Mouse (Mus musculus): Measurements from ENCODE around the gene Foxd1.
A peak's percentile ranks its signal among the peaks of the same experiment; 100 is the strongest.

Gene Foxd1

DNA sequence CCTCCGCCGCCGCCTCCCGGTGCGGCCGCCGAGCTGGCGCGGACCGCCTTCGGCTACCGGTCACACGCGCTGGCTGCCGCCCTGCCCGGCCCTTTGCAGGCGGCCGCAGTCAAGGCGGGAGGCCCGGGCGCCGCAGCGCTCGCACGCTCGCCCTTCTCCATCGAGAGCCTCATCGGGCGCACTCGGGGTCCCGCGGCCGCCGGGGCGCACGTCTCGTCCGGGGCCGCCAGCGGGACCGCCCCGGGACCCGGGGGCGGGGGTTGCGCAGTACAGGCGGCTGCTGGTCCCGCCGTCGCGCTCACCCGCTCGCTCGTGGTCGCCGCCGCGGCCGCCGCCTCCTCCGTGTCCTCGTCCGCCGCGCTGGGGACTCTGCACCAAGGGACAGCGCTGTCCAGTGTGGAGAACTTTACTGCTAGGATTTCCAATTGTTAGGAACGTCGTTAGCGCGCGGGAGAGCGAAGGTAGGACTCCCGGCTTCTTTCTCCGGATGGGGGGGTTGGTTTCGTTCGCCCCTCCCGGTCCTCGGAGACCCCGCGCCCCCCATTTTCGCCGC, 1.6 kb downstream of the Foxd1 start:
- peak; percentile 35 to 48 for DNase-seq

- DNase-seq, result peak in 1 of 2 experiments; percentile 37
Measured at GRCm38 (mm10) chr13:98356176-98356972, 2.3 kb downstream of the Foxd1 start.

DNA sequence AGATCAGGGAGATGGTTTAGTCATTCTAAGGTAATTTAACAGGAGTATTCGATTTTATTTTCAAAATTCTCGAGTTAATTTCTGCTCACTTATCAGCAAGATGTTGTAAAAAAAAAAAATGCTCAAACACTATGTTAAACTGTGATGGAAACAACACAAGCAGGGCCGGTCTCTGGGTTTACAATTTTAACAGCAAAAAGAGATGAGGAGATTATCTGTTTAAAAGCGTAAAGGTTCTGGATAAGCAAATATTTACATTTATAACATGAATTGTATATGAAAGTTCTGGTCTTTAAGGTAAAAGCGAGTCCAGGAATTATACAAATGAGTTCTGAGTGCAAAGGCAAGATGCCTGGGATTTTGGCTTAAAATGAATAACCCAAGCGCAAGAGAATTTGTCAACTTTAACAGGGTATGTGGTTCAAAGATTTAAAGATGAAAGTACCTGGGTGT, 3.0 kb downstream of the Foxd1 start:
- peak in 1 of 2 experiments; percentile 32 for DNase-seq

DNA sequence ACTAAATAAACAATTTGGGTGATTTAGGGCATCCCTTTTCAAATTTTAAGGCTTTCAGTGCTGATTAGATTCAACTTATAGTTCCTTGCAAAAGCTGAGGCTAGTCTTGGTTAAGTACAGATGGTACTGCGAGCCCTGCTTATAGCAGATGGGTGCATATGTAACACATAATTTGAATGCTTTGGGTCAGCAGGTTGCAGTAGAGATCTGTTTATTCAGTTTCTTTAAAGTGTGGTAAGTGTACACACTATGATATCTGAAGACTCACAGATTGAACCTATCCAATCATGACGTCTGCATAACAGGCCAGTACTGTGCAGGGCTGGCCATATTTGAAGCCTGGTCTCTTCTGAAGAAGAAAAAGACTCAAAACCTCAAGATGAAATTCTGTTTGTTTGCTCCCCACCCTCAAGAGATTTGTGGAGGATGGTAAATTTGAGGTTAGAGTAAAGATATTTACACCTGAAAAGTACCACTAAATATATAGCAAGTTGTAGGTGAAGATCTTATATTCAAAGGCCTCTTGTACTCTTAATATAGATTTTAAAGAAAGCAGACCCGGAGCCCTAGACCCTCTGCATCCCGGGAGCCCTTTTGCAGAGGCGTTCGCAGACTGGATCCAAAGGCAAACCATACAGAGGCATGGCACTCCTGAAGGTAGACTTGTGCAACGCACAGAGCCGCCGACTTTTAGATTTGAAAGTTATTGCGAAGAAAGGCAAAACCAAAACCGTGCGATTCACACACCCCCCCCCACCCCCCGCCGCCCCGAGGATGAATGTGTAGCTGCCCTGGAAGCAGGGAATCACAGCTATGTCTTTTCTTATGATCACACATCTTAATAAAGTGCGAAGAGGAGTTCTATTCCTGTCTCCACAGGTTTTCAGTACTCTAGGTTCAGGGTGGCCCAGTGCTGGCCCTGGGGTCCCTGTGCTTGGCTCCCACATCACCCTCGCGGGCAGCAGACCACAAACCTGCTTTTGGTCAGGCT, 3.7 kb downstream of the Foxd1 start:
- peak in 1 of 2 experiments; percentile 33 for DNase-seq

DNA sequence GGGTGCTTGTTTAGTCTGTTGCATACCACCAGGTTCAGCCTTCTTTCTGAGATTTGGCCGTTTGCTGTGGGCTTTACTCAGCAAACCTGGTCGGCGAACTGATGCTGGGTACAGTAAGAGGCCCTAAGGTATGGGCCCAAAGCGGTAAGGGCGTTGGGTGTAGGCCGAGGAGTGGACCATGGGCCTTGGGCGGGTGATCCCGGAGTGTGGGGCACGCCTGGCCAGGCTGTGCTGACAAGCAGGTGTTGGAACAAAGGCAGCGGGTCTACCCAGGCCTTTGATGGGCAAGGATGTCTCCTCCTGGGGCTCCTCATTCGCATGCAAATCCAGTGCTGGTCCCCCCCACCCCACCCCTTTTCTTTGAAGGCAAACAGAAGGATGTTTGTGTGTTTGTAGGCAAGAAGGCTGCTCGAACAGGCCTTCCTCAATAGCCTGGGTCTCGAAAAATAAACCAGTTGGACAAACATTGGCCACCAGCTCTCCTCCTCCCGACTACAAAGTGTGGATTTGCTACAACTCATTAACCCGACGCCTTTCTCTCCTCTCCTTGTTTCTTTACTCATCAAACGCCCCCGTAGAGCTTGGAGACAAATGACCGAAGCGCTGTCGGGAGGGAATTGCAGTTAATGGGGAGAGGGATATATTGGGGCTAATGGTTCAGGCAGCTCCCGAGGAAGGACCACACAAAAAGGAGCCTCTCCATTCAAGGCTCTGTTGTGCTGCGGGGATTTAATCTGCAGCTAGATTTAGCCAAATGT, 4.6 kb downstream of the Foxd1 start:
- DNase-seq, result peak in 1 of 2 experiments; percentile 30

- DNase-seq, result peak in 1 of 2 experiments; percentile 6
Measured at GRCm38 (mm10) chr13:98359337-98359736, 5.3 kb downstream of the Foxd1 start.

DNA sequence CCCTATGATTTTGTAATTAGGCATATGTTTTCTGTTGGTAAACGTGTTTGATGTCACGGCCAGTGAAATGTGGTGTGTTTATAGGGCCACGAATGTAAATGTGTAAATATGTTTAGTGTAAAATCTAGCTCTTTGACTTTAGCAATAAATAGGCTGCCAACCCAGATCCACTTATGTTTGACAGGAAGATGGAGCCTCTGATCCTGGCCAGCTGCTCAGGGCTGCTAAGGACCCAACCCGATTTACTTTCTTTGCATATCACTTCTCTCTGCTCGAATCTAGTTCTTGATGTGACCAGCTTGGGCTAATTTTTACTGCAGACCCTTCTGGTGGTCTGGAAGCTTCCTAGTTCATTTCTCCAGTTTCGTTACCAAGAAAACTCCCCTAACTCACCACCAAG, 6.3 kb downstream of the Foxd1 start:
- DNase-seq, result peak in 1 of 2 experiments; percentile 7

GRCm38 (mm10) chr13:98361161-98361560, 7.1 kb downstream of the Foxd1 start:
- DNase-seq, result no peak

DNA sequence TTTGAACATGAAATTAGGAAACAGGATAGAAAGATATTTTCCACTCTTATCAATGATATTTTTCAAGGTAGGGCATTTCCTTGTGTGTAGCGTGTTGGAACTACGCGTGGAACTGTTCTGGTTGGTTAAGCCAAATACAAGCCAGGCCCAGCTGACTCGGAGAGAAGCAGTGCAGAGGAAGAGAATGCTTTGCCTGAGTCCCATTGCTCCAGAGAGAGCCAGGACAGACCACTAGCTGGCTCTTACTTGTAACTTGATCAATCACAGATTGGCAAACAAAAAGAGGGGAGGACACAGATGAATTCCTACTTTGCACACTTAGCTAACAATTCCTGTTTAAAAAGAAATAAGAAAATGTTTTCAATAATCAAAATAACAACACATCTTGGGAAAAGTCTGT, 9.0 kb downstream of the Foxd1 start:
- DNase-seq, result peak in 1 of 2 experiments; percentile 12

DNA sequence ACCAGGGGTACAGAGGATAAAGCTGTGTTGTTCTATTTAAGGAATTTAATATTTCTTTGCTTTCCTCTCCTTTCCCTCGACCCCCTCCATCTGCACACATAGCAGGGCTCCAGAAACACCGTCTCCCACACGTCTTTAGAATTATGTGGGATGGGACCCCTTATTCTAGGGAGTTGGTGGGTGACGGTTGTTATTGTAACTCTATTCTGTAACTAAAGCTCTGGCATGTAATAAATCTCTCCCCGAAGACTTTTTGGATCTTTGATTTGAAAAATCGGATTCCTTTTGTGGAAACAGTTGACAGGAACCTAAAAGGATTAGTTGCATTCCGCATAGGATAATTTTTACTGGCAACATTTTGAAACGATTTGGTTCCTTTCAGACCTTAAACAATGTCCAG, 11.0 kb downstream of the Foxd1 start:
- DNase-seq, result no peak

DNA sequence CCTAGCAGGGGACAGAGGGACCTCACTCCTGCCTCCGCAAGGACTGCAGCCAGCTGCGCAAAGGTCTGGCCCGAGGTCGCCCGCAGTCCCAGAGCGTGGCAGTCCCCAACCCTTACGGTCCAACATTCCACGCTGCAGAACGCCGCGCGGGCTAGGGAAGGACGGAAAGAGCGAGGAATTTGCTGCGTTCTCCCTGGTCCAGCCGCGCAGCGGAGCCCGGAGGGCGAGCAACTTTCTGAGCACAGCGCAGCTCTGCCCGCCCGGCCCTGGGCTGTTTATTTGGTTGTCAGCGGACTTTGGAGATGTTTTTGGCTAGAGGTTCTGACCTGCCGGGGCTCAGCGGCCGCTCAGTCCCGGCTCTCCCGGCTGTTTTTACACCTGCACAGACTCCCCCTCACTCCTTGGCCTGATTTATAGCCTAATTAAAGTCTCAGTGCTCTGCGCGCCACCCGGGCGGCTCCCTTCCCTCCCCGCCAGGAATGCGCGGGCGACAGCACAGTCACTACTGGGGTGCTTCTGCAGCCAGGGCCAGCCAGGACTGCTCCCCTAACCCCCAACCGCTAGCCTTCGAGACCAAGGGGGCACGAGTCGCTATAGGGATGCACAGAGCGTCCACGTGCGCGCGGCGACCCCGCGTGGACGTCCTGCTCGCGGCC, 11.9 kb downstream of the Foxd1 start:
- peak; percentile 36 to 44 for DNase-seq

DNA sequence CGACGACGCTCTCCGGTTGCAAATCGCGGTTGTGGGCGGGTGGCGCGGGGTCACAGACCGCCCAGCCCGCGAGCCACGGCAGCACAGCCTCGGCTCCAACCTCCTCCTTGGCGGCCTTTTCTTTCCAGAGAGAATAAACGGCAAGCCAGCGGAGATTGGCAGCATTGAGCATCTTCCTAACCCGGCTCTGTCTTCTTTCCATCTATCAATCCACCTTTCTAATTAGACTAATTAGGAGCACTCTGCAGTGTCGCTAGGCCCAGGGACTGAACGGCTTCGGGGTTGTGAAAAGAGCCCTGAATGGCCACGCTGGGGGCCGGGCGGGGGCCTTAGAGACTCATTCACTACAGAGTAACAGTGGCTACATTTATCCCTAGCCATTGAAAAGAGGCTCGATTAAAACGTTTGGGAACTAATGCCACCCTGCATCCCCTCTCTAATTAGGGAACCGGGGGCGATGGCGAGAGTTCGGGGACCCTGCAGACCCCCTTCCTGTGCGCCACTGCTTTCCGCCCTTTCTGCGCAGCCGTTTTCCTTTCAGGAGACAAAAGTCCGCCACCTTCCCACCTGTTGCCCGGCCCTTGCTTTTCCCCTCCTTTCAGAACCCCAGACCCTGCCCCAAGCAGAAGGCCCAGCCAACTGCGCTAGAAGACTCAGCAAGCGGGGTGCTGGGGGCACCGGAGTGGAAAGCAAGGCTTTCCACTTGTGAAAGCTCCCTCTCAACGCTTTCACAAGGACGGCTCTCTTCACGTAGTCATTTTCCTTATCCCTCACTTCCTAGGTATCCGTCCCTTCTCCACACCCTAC, 12.6 kb downstream of the Foxd1 start:
- DNase-seq, result peak in 1 of 2 experiments; percentile 27

DNA sequence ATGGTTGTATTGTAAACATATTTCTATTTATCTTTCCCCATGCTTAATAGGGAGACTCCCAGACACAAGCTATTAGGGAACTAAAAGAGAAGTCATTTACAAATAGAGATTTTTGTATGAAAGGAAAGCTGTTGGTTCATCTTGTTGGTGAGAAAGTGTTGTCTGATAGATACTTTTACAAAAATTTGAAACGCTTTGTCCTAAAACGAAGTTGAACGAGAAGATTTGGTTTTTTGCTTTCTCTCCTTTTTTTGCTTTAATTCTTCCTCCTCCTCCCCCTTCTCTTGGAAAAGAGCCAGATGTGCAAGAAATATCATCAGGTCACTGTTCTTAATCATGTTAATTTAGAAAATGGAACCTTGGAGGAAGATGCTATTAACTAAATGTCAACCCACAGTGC, 13.6 kb downstream of the Foxd1 start:
- DNase-seq, result no peak

GRCm38 (mm10) chr13:98369046-98369445, 15.0 kb downstream of the Foxd1 start:
- DNase-seq, result no peak

DNA sequence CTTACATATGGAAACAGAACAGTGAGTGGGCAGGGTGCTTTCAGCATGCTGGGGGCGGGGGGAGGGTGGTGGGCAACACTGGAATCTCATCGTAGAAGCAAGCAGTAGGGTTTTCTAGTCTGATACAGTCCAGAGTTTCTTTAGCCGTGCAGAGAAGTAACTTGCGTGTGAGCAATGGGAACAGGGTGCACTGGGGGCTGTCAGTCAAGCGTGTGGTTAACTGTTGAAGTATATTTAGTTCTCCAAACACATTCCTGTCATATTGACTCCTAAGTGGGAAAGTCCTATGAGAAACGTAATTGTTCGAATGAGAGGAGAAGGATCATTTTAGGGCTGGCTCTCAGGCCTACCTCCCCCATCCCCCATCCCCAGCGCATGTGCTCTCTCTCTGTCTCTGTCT, 20.5 kb downstream of the Foxd1 start:
- DNase-seq, result no peak

DNA sequence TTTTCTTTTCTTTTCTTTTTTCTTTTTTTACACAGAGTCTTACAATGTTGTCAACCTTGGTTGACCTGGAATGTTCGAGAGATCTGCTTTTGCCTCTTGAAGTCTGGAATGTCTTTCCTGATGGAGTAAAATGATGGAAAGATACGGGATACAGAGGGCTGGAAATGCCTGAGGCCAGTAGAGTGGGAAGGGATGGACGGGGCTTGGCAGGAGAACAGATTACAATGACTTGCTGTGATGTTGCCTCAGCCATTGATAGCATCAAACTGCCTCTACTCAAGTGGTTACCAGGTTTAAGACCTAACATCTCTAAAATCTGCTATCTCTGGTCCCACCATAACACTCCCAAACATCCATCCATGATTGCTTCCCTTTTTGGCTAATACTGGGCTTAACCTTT, 20.9 kb downstream of the Foxd1 start:
- DNase-seq, result no peak

DNA sequence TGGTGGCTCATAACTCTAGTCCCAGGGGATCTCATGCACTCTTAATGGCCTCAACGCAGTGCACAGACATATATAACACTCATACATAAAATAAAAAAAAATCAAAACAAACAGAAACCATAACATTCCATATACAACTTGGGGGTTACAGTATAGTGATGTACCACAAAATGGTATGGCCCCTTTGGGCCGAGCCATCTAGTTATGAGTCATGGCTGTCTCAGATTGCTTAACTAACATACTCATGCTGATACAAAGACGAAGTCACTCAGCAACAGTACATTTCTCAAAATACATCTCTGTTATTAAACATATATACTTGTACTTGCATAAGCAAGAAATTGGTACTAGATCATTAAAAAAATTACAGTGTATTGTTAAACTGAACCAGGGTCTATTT, 23.7 kb downstream of the Foxd1 start:
- DNase-seq, result no peak

DNA sequence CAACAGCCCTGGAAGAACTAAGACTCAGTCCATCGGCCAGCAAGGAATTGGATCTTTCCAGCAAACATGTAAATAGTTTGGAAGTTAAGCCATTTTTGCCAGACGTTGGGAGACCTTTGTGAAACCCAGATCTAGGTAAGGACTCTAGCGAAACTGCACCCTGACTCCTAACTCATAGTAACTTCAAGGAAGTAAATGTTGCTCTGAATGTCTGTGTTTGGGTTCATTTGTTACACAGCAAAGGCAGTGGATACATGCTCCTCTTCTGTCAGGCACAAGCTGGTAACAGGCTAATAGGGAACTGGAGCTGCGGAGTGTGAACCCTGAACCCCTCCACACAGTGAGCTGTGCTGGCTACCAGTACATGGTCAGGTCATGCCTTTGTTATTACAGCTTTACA, 28.7 kb downstream of the Foxd1 start:
- DNase-seq, result no peak

GRCm38 (mm10) chr13:98383911-98384498, 30.0 kb downstream of the Foxd1 start:
- peak in 1 of 2 experiments; percentile 8 for DNase-seq

DNA sequence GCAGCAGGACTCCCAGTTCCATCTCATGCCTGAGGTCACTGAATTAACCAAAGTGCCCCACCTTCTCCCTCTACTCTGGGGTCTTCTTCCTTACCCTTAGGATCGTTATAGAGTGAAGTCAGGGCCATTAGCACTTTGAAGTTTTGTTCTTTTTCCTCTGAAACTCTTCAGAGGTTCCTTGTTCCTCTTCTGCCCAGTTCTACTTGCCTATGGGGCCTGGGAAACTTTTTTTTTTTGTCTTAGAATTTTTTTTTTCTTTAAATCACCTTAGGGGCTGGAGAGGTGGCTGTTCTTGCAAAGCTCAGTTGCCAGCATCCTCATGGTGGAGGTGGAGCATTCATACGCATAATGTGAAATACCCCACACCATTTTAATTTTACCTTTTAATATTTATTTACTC, 31.8 kb downstream of the Foxd1 start:
- DNase-seq, result no peak

DNA sequence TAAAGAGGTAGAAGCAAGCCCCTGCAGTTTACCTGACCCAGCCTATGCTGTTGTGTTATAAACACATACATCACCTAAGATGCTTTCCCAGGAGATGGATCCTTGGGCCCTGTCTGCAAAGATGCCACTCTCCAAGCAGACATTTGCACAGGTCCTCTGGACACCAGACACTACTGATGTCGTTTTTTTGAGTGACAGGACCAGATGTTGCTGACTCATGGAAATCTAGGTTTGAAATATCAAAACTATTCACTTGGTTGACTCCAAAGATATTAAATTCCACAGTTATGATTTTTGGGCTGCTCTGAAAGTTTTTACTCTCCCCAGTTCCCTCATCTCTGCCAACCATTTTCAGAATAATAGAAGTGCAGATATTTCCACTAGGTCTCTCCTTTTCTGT, 35.0 kb downstream of the Foxd1 start:
- no peak for DNase-seq

Data from cerebellum, postnatal 10 days (tissue).